Mouse (Mus musculus): ENCODE measurements around the gene Agbl1.

- no peak for TF ChIP-seq POLR2A (IDR thresholded peaks at IDR 0.05; ENCODE audit: insufficient read depth, low read depth, low read length)
- no peak for TF ChIP-seq CTCF (IDR thresholded peaks at IDR 0.05; ENCODE audit: insufficient read depth, low read depth, low read length)
Measured at GRCm38 (mm10) chr7:77164921-77165320, 935.2 kb downstream of the Agbl1 start.

All from olfactory bulb, adult 2 months (tissue).